Mouse (Mus musculus): ENCODE measurements around the gene Prcd.

DNA sequence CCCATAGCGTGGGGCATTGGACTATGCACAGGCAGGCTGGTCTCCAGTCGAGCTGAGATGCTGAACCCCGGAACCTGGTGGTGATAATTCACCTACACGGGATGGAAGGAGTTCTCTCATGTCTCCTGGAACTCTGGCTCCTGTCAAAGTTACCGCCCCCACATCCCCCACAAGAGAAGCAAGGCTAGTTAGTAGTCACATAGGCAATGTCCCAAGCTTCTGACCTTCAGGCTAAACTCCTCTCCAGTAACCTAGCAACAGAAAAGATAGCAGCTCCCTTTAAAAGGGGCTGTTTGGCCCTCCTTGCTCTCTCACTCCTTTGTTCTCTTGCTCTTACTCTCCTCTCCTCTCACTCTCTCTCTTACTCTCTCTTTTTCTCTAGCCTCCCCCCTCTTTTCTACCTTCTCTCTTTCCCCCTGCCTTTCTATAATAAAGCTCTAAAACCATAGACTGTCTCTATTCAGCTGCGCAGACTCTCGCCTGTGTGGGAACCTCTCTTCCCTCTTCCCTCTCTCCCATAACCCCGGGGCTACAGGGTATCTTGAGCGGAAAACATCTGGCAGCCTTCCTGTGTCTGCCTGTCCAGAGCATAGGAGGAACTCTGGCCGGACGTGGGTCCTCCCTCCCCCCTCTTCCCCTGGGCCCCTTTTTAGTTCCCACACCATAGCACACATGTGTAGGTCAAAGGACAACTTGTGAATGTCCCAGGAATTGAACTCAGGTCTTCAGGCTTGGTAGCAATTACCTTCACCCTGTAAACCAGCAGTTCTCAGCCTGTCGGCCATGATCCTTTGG lies 23.0 kb upstream of the Prcd start:
- TF ChIP-seq POLR2A (IDR thresholded peaks at IDR 0.05; ENCODE audit: borderline replicate concordance, control insufficient read depth, low read depth, low read length) (no peak), CTCF (IDR thresholded peaks at IDR 0.05; ENCODE audit: control insufficient read depth, insufficient read depth, low read length) (no peak)

Measured in bone marrow, adult 2 months (tissue).